Mouse (Mus musculus): ENCODE measurements around the gene Pik3cd. TPM values are rescaled to one million over a fixed set of nuclear protein-coding genes. Genes with fewer than 3 reads are reported as not detected.
"Not testable (repeated sequence)": the region's sequence is repeated elsewhere in the genome, so short reads cannot be mapped to it uniquely, and the experiment has no call there.

Pik3cd gene
- 4.8 and 5.2 TPM in 2 replicates for polyA plus RNA-seq (2015; fragmentation: Nextera tagmentation; extraction: Ambion mirVana)

DNA sequence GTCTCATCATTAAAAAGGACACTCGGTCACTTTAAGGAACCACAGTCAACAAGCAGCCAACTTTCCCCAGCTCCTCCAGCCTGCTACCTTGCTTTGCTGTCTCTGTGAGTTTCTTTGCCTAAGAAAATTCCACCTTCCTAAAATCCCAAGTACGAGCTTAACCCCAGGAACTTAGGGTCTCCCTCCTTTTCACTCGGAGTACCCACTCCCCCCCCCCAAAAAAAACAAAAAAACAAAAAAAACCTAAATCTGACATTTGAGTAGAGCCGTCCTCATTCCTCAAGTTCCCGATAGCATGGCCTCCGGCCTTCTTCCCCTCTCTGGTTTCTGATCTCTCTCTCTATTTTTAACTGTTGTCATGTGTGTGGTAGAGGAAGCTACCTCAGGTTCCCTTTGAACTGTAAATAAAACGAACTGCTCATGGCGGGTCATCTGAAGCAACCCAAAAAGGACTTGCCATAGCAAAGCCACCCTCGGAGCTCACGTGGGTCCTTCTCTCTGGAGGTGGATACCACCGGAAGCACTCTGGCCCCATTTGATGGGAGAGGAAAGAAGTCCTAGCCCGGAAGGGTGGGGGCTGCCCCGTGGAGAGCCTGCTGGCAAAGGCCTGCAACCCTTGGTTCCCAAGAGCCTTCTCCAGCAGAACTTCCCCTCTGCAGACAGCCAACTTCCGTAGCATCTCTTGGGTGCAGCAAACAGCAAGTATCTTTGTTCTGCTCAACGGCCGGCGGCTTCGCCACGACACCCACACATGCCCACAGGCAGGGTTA, at the start of gene Pik3cd:
Gene Pik3cd (minus strand): TSS at position 362 of the 770 bp plus-strand sequence.
- Histone ChIP-seq H3K4me1 (ENCODE audit: control insufficient read depth, insufficient read depth, low read length) (peaks cover 7% of the 10 kb centered on the region; the same call in 1 of the 2 replicates), H3K36me3 (ENCODE audit: control insufficient read depth, insufficient read depth, low read length) (no peaks in the 10 kb centered on the region), H3K9me3 (ENCODE audit: control insufficient read depth, low read length) (no peaks in the 10 kb centered on the region), H3K27ac (ENCODE audit: low read length) (no peak within 1 kb of the TSS), H3K27me3 (replicated peaks; ENCODE audit: control insufficient read depth, insufficient read depth, low read length) (peaks cover 2% of the 10 kb centered on the region; the same call in 1 of the 2 replicates), H3K4me2 (ENCODE audit: low read depth, low read length) (no peak within 1 kb of the TSS), H3K9ac (ENCODE audit: low read depth, low read length) (no peak within 1 kb of the TSS), H3K4me3 (ENCODE audit: low read length) (no peak within 1 kb of the TSS)
- WGBS: 70% methylated on average over 19 of the region's 19 CpGs
- ATAC-seq: no peak

GRCm38 (mm10) chr4:149750671-149751070, 48.3 kb upstream of the Pik3cd start:
- Histone ChIP-seq H3K9me3 (ENCODE audit: control insufficient read depth, low read length) (no peaks in the 10 kb centered on the region), H3K4me2 (ENCODE audit: low read depth, low read length) (no peak overlapping the region), H3K36me3 (ENCODE audit: control insufficient read depth, insufficient read depth, low read length) (no peaks in the 10 kb centered on the region), H3K4me3 (ENCODE audit: low read length) (no peak overlapping the region), H3K27ac (ENCODE audit: low read length) (no peak overlapping the region), H3K4me1 (ENCODE audit: control insufficient read depth, insufficient read depth, low read length) (no peaks in the 10 kb centered on the region), H3K27me3 (replicated peaks; ENCODE audit: control insufficient read depth, insufficient read depth, low read length) (no peaks in the 10 kb centered on the region), H3K9ac (ENCODE audit: low read depth, low read length) (no peak overlapping the region)
- no peak for ATAC-seq
- WGBS: 51% methylated on average over 5 of the region's 5 CpGs

- H3K36me3 ChIP-seq (ENCODE audit: control insufficient read depth, insufficient read depth, low read length); H3K9me3 ChIP-seq (ENCODE audit: control insufficient read depth, low read length); H3K27ac ChIP-seq (ENCODE audit: low read length); H3K9ac ChIP-seq (ENCODE audit: low read depth, low read length); H3K4me2 ChIP-seq (ENCODE audit: low read depth, low read length); H3K4me3 ChIP-seq (ENCODE audit: low read length); H3K4me1 ChIP-seq (ENCODE audit: control insufficient read depth, insufficient read depth, low read length); ATAC-seq; H3K27me3 ChIP-seq (replicated peaks; ENCODE audit: control insufficient read depth, insufficient read depth, low read length): not testable (repeated sequence)
- 83% methylated on average over 3 of the region's 3 CpGs for WGBS
Observed at GRCm38 (mm10) chr4:149749663-149750015, 47.3 kb upstream of the Pik3cd start.

DNA sequence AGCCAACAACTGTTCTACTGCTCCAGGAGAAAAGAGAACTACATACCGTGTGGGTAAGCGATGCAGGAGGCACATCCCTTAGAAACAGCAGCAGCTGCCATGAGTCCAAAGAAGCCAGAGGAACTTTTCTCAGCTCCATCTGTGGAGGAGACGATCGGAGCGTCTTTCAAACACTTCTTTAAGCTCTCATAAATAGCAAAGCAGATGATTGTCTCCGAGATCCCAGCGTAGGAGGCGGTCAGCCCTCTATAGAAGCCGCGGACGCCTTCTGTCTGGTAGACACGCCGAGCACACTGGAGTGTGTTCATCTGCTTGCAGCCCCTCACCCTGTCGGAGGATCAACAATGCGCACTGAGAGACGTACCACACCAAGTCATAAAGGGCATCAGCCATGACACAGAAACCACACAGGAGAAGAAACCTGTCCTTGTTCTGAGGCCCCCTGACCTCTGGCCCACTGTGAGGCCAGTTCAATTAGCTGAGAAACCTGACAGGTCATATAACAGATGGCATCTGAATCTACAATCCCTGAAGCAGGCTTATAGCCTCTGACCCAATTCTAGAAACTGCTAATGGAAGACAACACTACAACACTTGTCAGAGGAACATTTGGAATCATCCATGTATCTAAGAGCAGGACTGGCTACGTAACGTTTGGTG, 46.8 kb upstream of the Pik3cd start:
- Histone ChIP-seq H3K9me3 (ENCODE audit: control insufficient read depth, low read length) (no peaks in the 10 kb centered on the region), H3K9ac (ENCODE audit: low read depth, low read length) (no peak overlapping the region), H3K27me3 (replicated peaks; ENCODE audit: control insufficient read depth, insufficient read depth, low read length) (no peaks in the 10 kb centered on the region), H3K4me1 (ENCODE audit: control insufficient read depth, insufficient read depth, low read length) (no peaks in the 10 kb centered on the region), H3K4me2 (ENCODE audit: low read depth, low read length) (no peak overlapping the region), H3K4me3 (ENCODE audit: low read length) (no peak overlapping the region), H3K27ac (ENCODE audit: low read length) (no peak overlapping the region), H3K36me3 (ENCODE audit: control insufficient read depth, insufficient read depth, low read length) (no peaks in the 10 kb centered on the region)
- ATAC-seq: no peak
- WGBS: 88% methylated on average over 18 of the region's 18 CpGs

DNA sequence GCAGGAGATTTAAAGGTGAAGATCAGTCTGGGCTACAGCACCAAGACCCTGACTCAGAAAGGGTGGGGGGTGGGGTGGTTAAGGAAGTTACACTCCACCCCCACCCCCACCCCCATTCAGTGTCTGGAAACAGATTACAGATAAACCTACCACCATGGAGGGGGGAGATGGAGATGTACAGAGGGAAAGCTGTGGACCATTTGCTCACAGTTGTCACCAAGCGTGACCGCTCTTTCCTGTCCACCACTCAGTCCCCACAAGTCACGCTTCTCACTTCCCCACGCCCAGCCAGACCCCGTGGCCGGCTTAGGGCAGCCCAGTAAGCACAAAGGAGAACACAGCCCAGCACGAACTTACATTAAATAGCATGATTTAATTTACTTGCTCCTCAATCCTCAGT, 41.7 kb upstream of the Pik3cd start:
- Histone ChIP-seq H3K9me3 (ENCODE audit: control insufficient read depth, low read length) (no peaks in the 10 kb centered on the region), H3K9ac (ENCODE audit: low read depth, low read length) (no peak overlapping the region), H3K4me1 (ENCODE audit: control insufficient read depth, insufficient read depth, low read length) (no peaks in the 10 kb centered on the region), H3K27ac (ENCODE audit: low read length) (no peak overlapping the region), H3K4me3 (ENCODE audit: low read length) (no peak overlapping the region), H3K27me3 (replicated peaks; ENCODE audit: control insufficient read depth, insufficient read depth, low read length) (no peaks in the 10 kb centered on the region), H3K4me2 (ENCODE audit: low read depth, low read length) (no peak overlapping the region), H3K36me3 (ENCODE audit: control insufficient read depth, insufficient read depth, low read length) (no peaks in the 10 kb centered on the region)
- no peak for ATAC-seq
- WGBS: 90% methylated on average over 7 of the region's 7 CpGs

DNA sequence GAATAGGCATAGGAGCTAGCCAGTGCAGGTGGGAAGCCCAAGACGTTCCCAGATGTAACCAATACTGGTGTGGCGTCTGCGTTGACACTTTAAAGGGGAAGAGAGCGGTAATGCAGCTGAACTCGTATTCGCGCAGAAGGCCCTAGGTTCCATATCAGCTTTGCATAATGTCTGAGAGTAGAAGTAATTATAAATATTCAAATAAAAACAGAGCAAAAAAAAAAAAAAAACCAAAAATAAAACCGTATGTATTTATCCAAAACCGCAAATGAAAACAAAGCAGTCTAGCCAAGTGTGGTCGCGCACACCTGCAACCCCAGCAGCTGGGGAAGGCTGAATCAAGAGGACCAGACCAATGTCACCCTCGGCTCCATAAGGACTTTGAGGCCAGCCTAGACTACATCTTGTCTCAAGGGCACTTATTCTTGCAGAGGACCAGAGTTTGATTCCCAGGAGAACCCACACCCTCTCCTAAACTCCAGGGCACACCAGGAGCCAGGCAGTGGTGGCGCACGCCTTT, 39.7 kb upstream of the Pik3cd start:
- ATAC-seq: no peak
- no peak overlapping the region for H3K27ac ChIP-seq (ENCODE audit: low read length)
- no peak overlapping the region for H3K4me3 ChIP-seq (ENCODE audit: low read length)
- H3K9me3 ChIP-seq (ENCODE audit: control insufficient read depth, low read length): no peaks in the 10 kb centered on the region
- no peaks in the 10 kb centered on the region for H3K36me3 ChIP-seq (ENCODE audit: control insufficient read depth, insufficient read depth, low read length)
- peaks cover 1% of the 10 kb centered on the region for H3K4me1 ChIP-seq (ENCODE audit: control insufficient read depth, insufficient read depth, low read length)
- H3K27me3 ChIP-seq (replicated peaks; ENCODE audit: control insufficient read depth, insufficient read depth, low read length): no peaks in the 10 kb centered on the region
- H3K9ac ChIP-seq (ENCODE audit: low read depth, low read length): no peak overlapping the region
- H3K4me2 ChIP-seq (ENCODE audit: low read depth, low read length): no peak overlapping the region
- WGBS: 93% methylated on average over 14 of the region's 14 CpGs

GRCm38 (mm10) chr4:149740301-149740700, 37.9 kb upstream of the Pik3cd start:
- Histone ChIP-seq H3K27ac (ENCODE audit: low read length) (no peak overlapping the region), H3K9ac (ENCODE audit: low read depth, low read length) (no peak overlapping the region), H3K4me3 (ENCODE audit: low read length) (no peak overlapping the region), H3K36me3 (ENCODE audit: control insufficient read depth, insufficient read depth, low read length) (no peaks in the 10 kb centered on the region), H3K4me2 (ENCODE audit: low read depth, low read length) (no peak overlapping the region), H3K27me3 (replicated peaks; ENCODE audit: control insufficient read depth, insufficient read depth, low read length) (no peaks in the 10 kb centered on the region), H3K9me3 (ENCODE audit: control insufficient read depth, low read length) (no peaks in the 10 kb centered on the region), H3K4me1 (ENCODE audit: control insufficient read depth, insufficient read depth, low read length) (peaks cover 17% of the 10 kb centered on the region)
- ATAC-seq: no peak
- WGBS: 85% methylated on average over 7 of the region's 7 CpGs

- Histone ChIP-seq H3K4me2 (ENCODE audit: low read depth, low read length) (no peak overlapping the region), H3K9me3 (ENCODE audit: control insufficient read depth, low read length) (no peaks in the 10 kb centered on the region), H3K4me3 (ENCODE audit: low read length) (no peak overlapping the region), H3K4me1 (ENCODE audit: control insufficient read depth, insufficient read depth, low read length) (peaks cover 26% of the 10 kb centered on the region), H3K27ac (ENCODE audit: low read length) (no peak overlapping the region), H3K27me3 (replicated peaks; ENCODE audit: control insufficient read depth, insufficient read depth, low read length) (no peaks in the 10 kb centered on the region), H3K36me3 (ENCODE audit: control insufficient read depth, insufficient read depth, low read length) (no peaks in the 10 kb centered on the region), H3K9ac (ENCODE audit: low read depth, low read length) (no peak overlapping the region)
- ATAC-seq: no peak
- WGBS: 72% methylated on average over 5 of the region's 5 CpGs
Observed at GRCm38 (mm10) chr4:149739478-149739877, 37.1 kb upstream of the Pik3cd start.

- WGBS: under 1% methylated on average over 73 of the region's 97 CpGs
- H3K9me3 ChIP-seq (ENCODE audit: control insufficient read depth, low read length): no peaks in the 10 kb centered on the region
- ATAC-seq: peak; percentile 92
- peak within 1 kb of the TSS; percentile 95 for H3K4me2 ChIP-seq (ENCODE audit: low read depth, low read length)
- peaks cover 37% of the 10 kb centered on the region for H3K4me1 ChIP-seq (ENCODE audit: control insufficient read depth, insufficient read depth, low read length)
- H3K36me3 ChIP-seq (ENCODE audit: control insufficient read depth, insufficient read depth, low read length): no peaks in the 10 kb centered on the region
- peak within 1 kb of the TSS; percentile 94 for H3K4me3 ChIP-seq (ENCODE audit: low read length)
- H3K9ac ChIP-seq (ENCODE audit: low read depth, low read length): peak within 1 kb of the TSS; percentile 88
- H3K27ac ChIP-seq (ENCODE audit: low read length): peak within 1 kb of the TSS; percentile 70
- no peaks in the 10 kb centered on the region for H3K27me3 ChIP-seq (replicated peaks; ENCODE audit: control insufficient read depth, insufficient read depth, low read length)
Observed at GRCm38 (mm10) chr4:149737383-149738324, 35.3 kb upstream of the Pik3cd start, which contains the start of gene Tmem201. TSS of gene Tmem201 (minus strand) at chr4:149738044.

Measured in intestine, embryonic 16.5 days (tissue).